Mouse (Mus musculus) stomach, postnatal 0 days (tissue): ENCODE results near the gene Cars2. TPM values are rescaled to one million over a fixed set of nuclear protein-coding genes. Genes with fewer than 3 reads are reported as not detected.

Experiments used
- ATAC-seq: fragments of 200-750 bp; cut with Nextera tagmentation; 2 replicates; pipeline ENCODE4 v1.8.0; 2017; ENCODE audit not compliant: low FRiP score, low TSS enrichment
- DNase-seq: peaks from one replicate; pipeline ENCODE4 v3.0.0-alpha.2; 2016; ENCODE audit warnings: low spot score
- H3K27ac ChIP-seq: fragments of 300-500 bp; sonication (generic); replicated peaks from 2 replicates; pipeline ENCODE4 v1.5.1; 2014; ENCODE audit warnings: mild to moderate bottlenecking, control low read depth
- H3K27me3 ChIP-seq: fragments of 300-500 bp; sonication (generic); 2 replicates; pipeline ENCODE4 v1.6.1; 2014; ENCODE audit warnings: low read length; ENCODE audit not compliant: control insufficient read depth, insufficient read depth
- H3K36me3 ChIP-seq: fragments of 300-500 bp; sonication (generic); 2 replicates; pipeline ENCODE4 v1.6.1; 2014; ENCODE audit warnings: low read length, mixed read lengths; ENCODE audit not compliant: control insufficient read depth, insufficient read depth
- H3K4me1 ChIP-seq: fragments of 300-500 bp; sonication (generic); replicated peaks from 2 replicates; pipeline ENCODE4 v1.6.1; 2014; ENCODE audit warnings: antibody characterized with exemption; ENCODE audit not compliant: control insufficient read depth, insufficient read depth
- H3K4me2 ChIP-seq: fragments of 300-500 bp; sonication (generic); replicated peaks from 2 replicates; pipeline ENCODE4 v1.6.1; 2014; ENCODE audit warnings: low read depth, mild to moderate bottlenecking, control low read depth, moderate library complexity
- H3K4me3 ChIP-seq: fragments of 300-500 bp; sonication (generic); 2 replicates; pipeline ENCODE4 v1.5.1; 2014; ENCODE audit warnings: low read depth, low read length, control low read depth
- H3K9ac ChIP-seq: fragments of 300-500 bp; sonication (generic); 2 replicates; pipeline ENCODE4 v1.6.1; 2014; ENCODE audit warnings: mild to moderate bottlenecking, low read length, control low read depth, mixed read lengths
- H3K9me3 ChIP-seq: fragments of 300-500 bp; sonication (generic); 2 replicates; pipeline ENCODE4 v1.6.1; 2016; ENCODE audit warnings: low read length; ENCODE audit not compliant: control insufficient read depth
- CTCF ChIP-seq: IDR thresholded peaks from 2 replicates; pipeline ENCODE4 v1.5.1; 2016; ENCODE audit warnings: antibody characterized with exemption, low read depth, mild to moderate bottlenecking, moderate library complexity
- EP300 ChIP-seq: optimal IDR thresholded peaks from 2 replicates; pipeline ENCODE3; 2016; ENCODE audit warnings: antibody characterized with exemption
- WGBS: fragments of 180-500 bp; shearing (Covaris S2); extraction: QIAGEN DNeasy Blood & Tissue Kit; methylation state at CpG from one replicate; pipeline ENCODE4 v1.1.7; 2014; 5-methylcytosine and 5-hydroxymethylcytosine counted together
- polyA plus RNA-seq: library from polyadenylated mRNA; unstranded; fragments of >200 nt; fragmentation: Nextera tagmentation; extraction: Ambion mirVana; gene quantifications from 2 replicates; pipeline ENCODE4 v1.2.1, GENCODE M21; 2015

The Cars2 gene
- polyA plus RNA-seq, 1 experiment from 2014 or later = 11.7 TPM

DNA sequence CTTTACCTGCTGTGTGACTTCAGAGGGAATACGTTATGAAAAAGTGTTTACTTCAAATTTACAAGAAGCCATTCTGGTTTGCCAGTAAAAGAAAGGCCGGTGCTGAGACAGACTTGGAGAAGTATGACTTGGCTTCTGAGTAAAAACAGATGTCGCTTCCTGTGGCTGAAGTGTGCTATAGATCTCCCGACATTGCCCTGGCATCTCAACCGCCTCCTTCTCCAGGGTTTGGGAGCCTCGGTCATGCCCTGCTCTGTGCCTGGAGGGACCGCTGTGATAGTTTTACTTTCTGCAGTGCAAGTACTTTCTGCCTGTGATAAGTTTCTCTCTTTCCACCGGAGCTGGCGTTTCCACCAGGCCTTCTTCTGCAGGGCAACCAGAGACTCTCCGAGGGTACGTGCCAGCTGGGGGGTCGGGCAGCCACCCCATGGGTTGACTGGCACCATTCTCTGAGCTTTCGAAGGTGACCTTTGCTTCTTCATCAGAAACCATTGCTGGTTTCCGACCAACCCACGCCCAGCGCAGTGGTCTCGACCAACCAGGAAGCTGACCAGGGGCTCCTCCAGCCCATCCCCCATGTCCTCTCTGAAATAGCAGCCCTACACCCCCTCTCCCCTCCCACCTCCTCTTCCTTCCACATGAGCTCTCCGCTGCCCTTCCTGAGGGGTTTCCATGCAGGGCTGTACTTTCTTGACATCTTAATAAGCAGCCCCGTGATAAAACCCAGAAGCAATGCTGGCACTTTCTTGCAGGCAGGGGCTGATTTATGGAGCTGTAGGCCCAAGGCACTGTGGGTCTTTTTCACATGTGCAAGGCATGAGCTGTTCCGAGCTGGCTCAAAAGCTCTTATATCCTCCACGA, 35.2 kb upstream of the Cars2 start:
- no peaks in the 10 kb centered on the region for H3K27me3 ChIP-seq
- no peak overlapping the region for H3K4me3 ChIP-seq
- peak overlapping the region; percentile 65 for H3K27ac ChIP-seq
- no peaks in the 10 kb centered on the region for H3K4me1 ChIP-seq
- H3K4me2 ChIP-seq = no peak overlapping the region
- H3K9me3 ChIP-seq = no peaks in the 10 kb centered on the region
- no peak for DNase-seq
- WGBS = 59% methylated on average over 20 of the region's 21 CpGs
- TF ChIP-seq EP300 = no peak
- no peak for TF ChIP-seq CTCF
- no peak overlapping the region for H3K9ac ChIP-seq
- ATAC-seq = peak; percentile 78
- no peaks in the 10 kb centered on the region for H3K36me3 ChIP-seq

DNA sequence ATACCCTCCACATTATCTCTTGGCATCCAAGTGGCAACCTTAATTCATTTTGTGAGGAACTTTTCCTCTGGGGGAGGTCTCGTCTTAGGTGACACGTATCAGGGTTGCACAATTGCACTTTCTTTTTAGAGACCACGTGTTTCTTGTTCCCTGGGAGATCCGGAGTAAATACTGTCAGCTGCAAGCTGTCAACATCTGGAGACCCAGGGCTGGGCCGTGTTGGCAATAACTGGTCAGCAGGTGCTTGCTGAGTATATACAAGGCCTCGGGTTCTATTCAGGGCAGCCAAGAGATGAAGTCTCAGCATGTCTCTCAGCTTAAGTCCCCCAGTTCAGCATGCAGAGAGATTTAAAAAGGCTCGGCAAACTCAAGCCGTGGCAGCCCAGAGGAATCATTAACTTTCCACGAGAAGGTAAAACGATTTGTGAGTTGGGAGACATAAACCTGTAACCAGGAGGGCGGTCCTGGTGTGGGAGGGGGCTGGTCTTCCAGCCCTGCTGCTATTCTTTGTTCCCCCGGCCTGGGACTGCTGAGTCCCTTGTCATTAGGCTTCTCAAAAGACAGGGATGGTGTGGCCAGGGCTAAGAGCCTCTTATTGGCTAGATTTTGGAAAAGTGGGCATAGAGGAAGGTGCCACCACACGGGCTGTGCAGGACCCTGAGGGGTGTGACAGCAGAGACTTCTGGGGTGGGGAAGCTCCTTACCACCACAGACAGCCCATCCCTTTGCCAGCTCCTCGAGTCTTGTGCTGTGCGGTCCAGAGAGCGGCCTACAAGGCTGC, 25.2 kb upstream of the Cars2 start:
- H3K27me3 ChIP-seq = no peaks in the 10 kb centered on the region
- peak overlapping the region; percentile 46; the same call in 1 of the 2 replicates for H3K27ac ChIP-seq
- 39% methylated on average over 16 of the region's 16 CpGs for WGBS
- DNase-seq (peak; percentile 30), ATAC-seq (peak; percentile 80)
- peak overlapping the region; percentile 13 for H3K9ac ChIP-seq
- no peak overlapping the region for H3K4me3 ChIP-seq
- H3K4me1 ChIP-seq = peaks cover 4% of the 10 kb centered on the region; the same call in 1 of the 2 replicates
- no peaks in the 10 kb centered on the region for H3K9me3 ChIP-seq
- H3K36me3 ChIP-seq = no peaks in the 10 kb centered on the region
- H3K4me2 ChIP-seq = no peak overlapping the region
- no peak for TF ChIP-seq EP300

DNA sequence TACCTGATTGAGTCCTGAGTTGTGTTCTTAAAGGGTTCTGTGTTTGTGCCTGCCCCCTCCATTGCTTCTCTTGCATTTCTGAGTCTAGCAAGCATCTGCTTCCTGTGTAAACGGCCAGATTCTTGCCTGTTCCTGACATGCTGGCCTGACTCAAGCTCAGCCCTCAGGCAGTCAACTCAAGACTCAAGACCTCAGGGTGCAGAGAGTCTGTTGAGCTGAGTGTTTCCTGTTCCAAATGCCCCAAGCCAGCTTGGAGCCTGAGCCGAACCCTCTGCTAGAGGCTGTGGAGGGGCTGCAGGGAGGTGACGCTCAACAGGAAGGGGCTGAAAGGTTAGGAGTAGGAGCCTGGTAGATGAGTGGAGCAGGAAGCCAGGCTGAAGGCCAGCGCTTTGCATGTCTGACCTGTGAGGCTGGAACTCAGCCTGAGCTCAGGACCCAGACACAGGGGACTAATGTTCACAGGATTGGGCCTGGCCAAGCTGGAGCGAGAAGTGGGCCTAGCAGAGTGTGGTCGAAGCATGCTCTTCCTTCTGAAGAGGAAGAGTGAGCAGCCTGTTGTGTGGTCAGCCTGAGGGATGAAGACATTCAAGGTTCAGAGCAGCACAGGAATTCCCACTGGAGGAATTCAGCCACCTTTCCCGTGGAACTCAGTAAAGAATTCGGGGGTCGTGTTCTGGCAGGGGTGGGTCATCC, 24.5 kb upstream of the Cars2 start:
- no peak; the same call in 1 of the 2 replicates for ATAC-seq
- no peaks in the 10 kb centered on the region for H3K27me3 ChIP-seq
- H3K4me3 ChIP-seq = no peak overlapping the region
- H3K4me2 ChIP-seq = no peak overlapping the region
- WGBS = 48% methylated on average over 9 of the region's 9 CpGs
- no peaks in the 10 kb centered on the region for H3K36me3 ChIP-seq
- no peak for DNase-seq
- H3K4me1 ChIP-seq = peaks cover 4% of the 10 kb centered on the region; the same call in 1 of the 2 replicates
- no peak overlapping the region; the same call in none of the 2 replicates for H3K9ac ChIP-seq
- H3K27ac ChIP-seq = peak overlapping the region; percentile 46; the same call in 1 of the 2 replicates
- H3K9me3 ChIP-seq = no peaks in the 10 kb centered on the region
- TF ChIP-seq EP300 (no peak), CTCF (no peak)

DNA sequence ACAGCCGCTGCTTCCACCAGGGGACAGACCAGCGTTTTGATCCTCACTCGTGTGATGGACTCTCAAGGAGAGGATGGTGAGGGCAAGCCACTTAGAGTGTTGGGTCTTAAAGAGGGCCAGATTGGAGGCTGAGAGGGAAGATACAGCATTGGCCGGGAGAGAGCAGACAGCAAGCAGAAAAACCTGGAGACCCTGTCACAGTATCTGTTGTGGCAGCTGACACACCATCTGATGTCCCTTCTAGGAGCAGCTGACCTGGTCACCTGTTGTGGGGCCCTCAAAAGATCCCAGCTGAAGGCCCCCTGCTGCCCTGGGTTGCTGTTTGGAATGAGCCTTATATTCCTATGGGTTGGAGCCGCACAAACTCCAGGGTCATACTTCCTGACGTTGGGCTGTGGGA, 21.8 kb upstream of the Cars2 start:
- H3K27me3 ChIP-seq = no peaks in the 10 kb centered on the region
- 76% methylated on average over 6 of the region's 6 CpGs for WGBS
- no peak for DNase-seq

DNA sequence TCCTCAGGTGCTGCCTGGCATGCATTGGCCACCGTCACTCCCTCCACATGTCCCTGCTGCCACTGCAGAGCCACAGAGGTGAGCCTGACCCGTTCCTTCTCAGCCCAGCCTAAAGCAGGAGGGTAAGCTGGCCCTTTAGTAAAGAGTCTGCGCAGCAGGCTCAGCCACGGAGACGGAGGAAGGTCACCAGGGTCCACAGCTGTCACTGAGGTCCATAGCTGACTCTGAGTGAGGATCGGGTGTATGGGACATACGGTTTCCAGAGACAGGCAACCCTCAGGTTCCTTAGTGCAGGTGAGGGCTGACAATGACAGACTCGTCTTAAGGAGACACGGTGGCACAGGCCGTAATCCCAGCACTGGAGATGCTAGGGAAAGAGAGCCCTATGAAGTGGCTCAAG, 21.4 kb upstream of the Cars2 start:
- WGBS = 86% methylated on average over 10 of the region's 10 CpGs
- no peak overlapping the region for H3K4me3 ChIP-seq
- H3K36me3 ChIP-seq = no peaks in the 10 kb centered on the region
- DNase-seq (no peak), ATAC-seq (no peak)
- H3K9me3 ChIP-seq = no peaks in the 10 kb centered on the region
- H3K4me2 ChIP-seq = no peak overlapping the region
- H3K4me1 ChIP-seq = peaks cover 4% of the 10 kb centered on the region; the same call in 1 of the 2 replicates
- no peak overlapping the region for H3K27ac ChIP-seq
- TF ChIP-seq EP300 (no peak), CTCF (no peak)
- no peaks in the 10 kb centered on the region for H3K27me3 ChIP-seq
- no peak overlapping the region for H3K9ac ChIP-seq

More for the DNA sequence above, 21.8 kb upstream of the Cars2 start:
- ATAC-seq = no peak
- H3K4me2 ChIP-seq = no peak overlapping the region
- TF ChIP-seq EP300 = no peak
- TF ChIP-seq CTCF = no peak
- H3K4me1 ChIP-seq = peaks cover 4% of the 10 kb centered on the region; the same call in 1 of the 2 replicates
- no peak overlapping the region for H3K4me3 ChIP-seq
- H3K9ac ChIP-seq = no peak overlapping the region
- no peak overlapping the region for H3K27ac ChIP-seq
- H3K9me3 ChIP-seq = no peaks in the 10 kb centered on the region
- H3K36me3 ChIP-seq = no peaks in the 10 kb centered on the region
